Comparison of ENCODE assay signal across 15 mouse cellular contexts in the genomic region with DNA sequence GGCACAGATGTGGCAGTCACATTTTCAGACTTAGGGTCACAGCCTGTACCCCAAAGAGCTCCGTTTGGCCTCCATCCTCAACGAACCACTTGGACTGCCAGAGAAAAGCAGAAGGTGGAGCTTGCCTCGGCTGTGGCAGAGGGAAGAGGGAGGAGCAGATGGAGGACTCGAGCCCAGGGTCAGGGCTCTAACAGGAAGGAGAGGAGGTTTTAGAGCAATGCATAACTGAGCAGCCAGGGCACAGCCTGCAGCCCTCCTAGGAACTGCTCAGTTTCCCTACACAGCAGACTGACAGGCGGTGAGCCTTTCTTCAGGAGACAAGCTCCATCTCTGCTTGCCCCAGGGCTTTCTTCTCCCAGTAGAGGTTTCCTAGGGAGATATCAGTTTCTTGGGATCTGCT.
DNase-seq lines count a peak whose midpoint lies in the region; ATAC-seq and TF ChIP-seq lines count a peak whose summit lies in the region.
"Had no signal": no experiment of that assay in that cellular context is flagged by ENCODE, and none has a peak within 500 bp of the region (broad histone marks: within the 10 kb centered on the region; RNA-seq: fewer than 3 reads in every experiment).

No protein-coding gene starts in this region.

- no peak for DNase-seq in forebrain, embryonic 10.5 days (ENCODE audit: extremely low spot score, low spot score)
- no peak for DNase-seq in neural tube, embryonic 10.5 days (ENCODE audit: extremely low spot score, low spot score)
- DNase-seq in cerebellum, adult 9-10 months: no peak
- no peak for DNase-seq in frontal cortex, adult 2 months (ENCODE audit: extremely low spot score in 1 of 2, low spot score in 1 of 2)
- DNase-seq in cerebellum, adult 2 months: no peak
- DNase-seq: cerebellum, adult 11-12 months; heart, adult 18-20 months; heart, postnatal 14 days; lung, postnatal 14 days; thymus, postnatal 4 days had no signal

- WGBS in forebrain, embryonic 10.5 days: 32% methylated on average over 5 of the region's 5 CpGs
- WGBS in forebrain, embryonic 16.5 days: 30% methylated on average over 5 of the region's 5 CpGs
- WGBS in neural tube, embryonic 13.5 days: 40% methylated on average over 5 of the region's 5 CpGs
- 31% methylated on average over 5 of the region's 5 CpGs for WGBS in liver, embryonic 15.5 days (ENCODE audit: insufficient replicate concordance)
- 53% methylated on average over 5 of the region's 5 CpGs for WGBS in cerebellum, adult 2 months

- peaks cover 17% of the 10 kb centered on the region for H3K4me1 ChIP-seq in forebrain, embryonic 10.5 days
- peaks cover 17% of the 10 kb centered on the region for H3K4me1 ChIP-seq in forebrain, embryonic 16.5 days (replicated peaks; ENCODE audit: control insufficient read depth, insufficient read depth, low read length)
- peaks cover 13% of the 10 kb centered on the region; the same call in 1 of the 2 replicates for H3K4me1 ChIP-seq in neural tube, embryonic 13.5 days (replicated peaks)
- H3K4me1 ChIP-seq in liver, embryonic 15.5 days (replicated peaks): peaks cover 61% of the 10 kb centered on the region
- peaks cover 10% of the 10 kb centered on the region; the same call in 1 of the 2 replicates for H3K4me1 ChIP-seq in cerebellum, adult 2 months (ENCODE audit: control insufficient read depth, insufficient read depth, low read length)

- H3K4me2 ChIP-seq in forebrain, embryonic 16.5 days (ENCODE audit: low read length): no peak overlapping the region
- H3K4me2 ChIP-seq in neural tube, embryonic 13.5 days: no peak overlapping the region
- H3K4me2 ChIP-seq in liver, embryonic 15.5 days: no peak overlapping the region
- H3K4me2 ChIP-seq: intestine, embryonic 15.5 days; limb, embryonic 13.5 days had no signal

- TF ChIP-seq POLR2A in cerebellum, adult 2 months (IDR thresholded peaks at IDR 0.05; ENCODE audit: borderline replicate concordance, insufficient read depth, low read length): no peak

- H3K9ac ChIP-seq in forebrain, embryonic 16.5 days (replicated peaks; ENCODE audit: low read depth, low read length): no peak overlapping the region
- no peak overlapping the region for H3K9ac ChIP-seq in neural tube, embryonic 13.5 days
- H3K9ac ChIP-seq in liver, embryonic 15.5 days: no peak overlapping the region
- H3K9ac ChIP-seq: intestine, embryonic 15.5 days; limb, embryonic 13.5 days had no signal

- no peaks in the 10 kb centered on the region for H3K27me3 ChIP-seq in forebrain, embryonic 10.5 days (ENCODE audit: poor library complexity, severe bottlenecking)
- H3K27me3 ChIP-seq in forebrain, embryonic 16.5 days (replicated peaks; ENCODE audit: control insufficient read depth, insufficient read depth, low read length): no peaks in the 10 kb centered on the region
- H3K27me3 ChIP-seq in neural tube, embryonic 13.5 days: no peaks in the 10 kb centered on the region
- no peaks in the 10 kb centered on the region for H3K27me3 ChIP-seq in liver, embryonic 15.5 days
- H3K27me3 ChIP-seq in cerebellum, adult 2 months (ENCODE audit: control insufficient read depth, insufficient read depth, low read length): no peaks in the 10 kb centered on the region
- H3K27me3 ChIP-seq: intestine, embryonic 15.5 days; limb, embryonic 13.5 days had no signal

- H3K36me3 ChIP-seq in forebrain, embryonic 10.5 days (replicated peaks): no peaks in the 10 kb centered on the region
- no peaks in the 10 kb centered on the region for H3K36me3 ChIP-seq in forebrain, embryonic 16.5 days (ENCODE audit: control insufficient read depth, insufficient read depth)
- no peaks in the 10 kb centered on the region for H3K36me3 ChIP-seq in neural tube, embryonic 13.5 days
- H3K36me3 ChIP-seq in liver, embryonic 15.5 days (replicated peaks): no peaks in the 10 kb centered on the region
- H3K36me3 ChIP-seq: intestine, embryonic 15.5 days; limb, embryonic 13.5 days had no signal

- H3K9me3 ChIP-seq in forebrain, embryonic 10.5 days: no peaks in the 10 kb centered on the region
- no peaks in the 10 kb centered on the region for H3K9me3 ChIP-seq in forebrain, embryonic 16.5 days (ENCODE audit: control insufficient read depth, low read length)
- no peaks in the 10 kb centered on the region for H3K9me3 ChIP-seq in neural tube, embryonic 13.5 days
- no peaks in the 10 kb centered on the region for H3K9me3 ChIP-seq in liver, embryonic 15.5 days (replicated peaks)
- H3K9me3 ChIP-seq: intestine, embryonic 15.5 days; limb, embryonic 13.5 days had no signal

- no peak overlapping the region for H3K4me3 ChIP-seq in forebrain, embryonic 10.5 days
- H3K4me3 ChIP-seq in forebrain, embryonic 16.5 days (replicated peaks; ENCODE audit: low read length): no peak overlapping the region
- H3K4me3 ChIP-seq in neural tube, embryonic 13.5 days: no peak overlapping the region
- no peak overlapping the region for H3K4me3 ChIP-seq in liver, embryonic 15.5 days (replicated peaks)
- H3K4me3 ChIP-seq in cerebellum, adult 2 months (replicated peaks; ENCODE audit: insufficient read depth, low read depth, low read length): no peak overlapping the region
- H3K4me3 ChIP-seq: intestine, embryonic 15.5 days; limb, embryonic 13.5 days had no signal

- no peak for TF ChIP-seq CTCF in cerebellum, adult 2 months (IDR thresholded peaks at IDR 0.05; ENCODE audit: borderline replicate concordance, insufficient read depth, low read depth, low read length)

- H3K27ac ChIP-seq in forebrain, embryonic 10.5 days: peak overlapping the region; percentile 31
- no peak overlapping the region for H3K27ac ChIP-seq in forebrain, embryonic 16.5 days (ENCODE audit: low read length)
- 0 out of 2 replicates have a peak overlapping the region, but pooled peaks have one; percentile 38 for H3K27ac ChIP-seq in neural tube, embryonic 13.5 days (replicated peaks)
- H3K27ac ChIP-seq in liver, embryonic 15.5 days (replicated peaks): peak overlapping the region; percentile 65; the same call in 1 of the 2 replicates
- H3K27ac ChIP-seq in cerebellum, adult 2 months (ENCODE audit: insufficient read depth, low read length): no peak overlapping the region
- H3K27ac ChIP-seq: intestine, embryonic 15.5 days; limb, embryonic 13.5 days had no signal

- no peak for ATAC-seq in forebrain, embryonic 16.5 days
- no peak for ATAC-seq in neural tube, embryonic 13.5 days (ENCODE audit: low read depth)
- peak; percentile 42 for ATAC-seq in liver, embryonic 15.5 days (ENCODE audit: insufficient read depth)
- ATAC-seq: intestine, embryonic 15.5 days had no signal

Comparison
In these comparisons a context has a peak if more than half of its experiments do, and no peak if none do; other contexts are left out.
1. H3K27ac ChIP-seq: peak in forebrain, embryonic 10.5 days (single experiment), neural tube, embryonic 13.5 days (single experiment) and liver, embryonic 15.5 days (single experiment); none in forebrain, embryonic 16.5 days (single experiment) and cerebellum, adult 2 months (single experiment).